Mouse (Mus musculus): Measurements from ENCODE around the gene Plce1. TPM values are rescaled to one million over a fixed set of nuclear protein-coding genes. Genes with fewer than 3 reads are reported as not detected.
"Not testable (repeated sequence)": the region's sequence is repeated elsewhere in the genome, so short reads cannot be mapped to it uniquely, and the experiment has no call there.

Plce1 gene
- polyA plus RNA-seq, 1 experiment from 2014 or later: 4.3 TPM

DNA sequence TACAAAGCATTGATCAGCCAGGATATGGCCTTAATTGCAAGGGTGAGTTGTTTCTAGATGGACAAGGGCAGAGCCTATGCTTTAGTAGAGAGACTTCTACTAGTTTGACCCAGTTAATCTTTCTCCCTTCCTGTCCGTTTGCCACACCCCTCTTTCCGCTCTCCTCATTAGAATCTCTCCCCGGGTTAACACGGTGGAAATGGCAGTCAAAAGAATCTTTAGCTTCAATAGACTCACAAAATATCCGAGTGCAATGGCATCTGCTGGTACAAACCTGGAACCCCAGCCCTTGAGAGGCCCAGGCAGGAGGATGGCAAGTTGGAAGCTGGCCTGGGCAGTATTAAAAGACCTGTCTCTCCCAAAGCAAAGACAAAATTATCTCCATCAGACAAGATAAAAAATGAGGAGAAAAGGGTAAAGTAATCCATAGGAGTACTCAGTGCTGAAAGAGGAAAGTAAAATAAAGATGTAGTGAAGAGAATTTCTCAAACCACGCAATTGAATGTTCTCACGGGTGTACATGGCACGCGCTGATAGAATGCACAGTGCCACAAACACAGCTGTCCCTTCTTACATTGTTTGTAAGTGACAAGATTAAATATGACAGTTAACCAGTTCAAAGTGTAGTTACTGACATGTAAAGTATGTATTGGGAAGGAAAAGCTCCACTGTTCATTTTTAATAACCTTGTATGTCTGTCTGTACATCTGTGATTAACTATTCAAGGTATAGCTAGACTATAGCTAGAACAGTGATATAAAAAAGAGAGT lies 145.5 kb downstream of the Plce1 start:
- Histone ChIP-seq H3K9me3 (ENCODE audit: control insufficient read depth, low read length) (no peaks in the 10 kb centered on the region), H3K4me1 (ENCODE audit: control insufficient read depth, insufficient read depth, low read length) (no peaks in the 10 kb centered on the region), H3K4me2 (ENCODE audit: low read length) (no peak overlapping the region), H3K36me3 (ENCODE audit: control insufficient read depth, insufficient read depth, low read length) (no peaks in the 10 kb centered on the region), H3K9ac (replicated peaks; ENCODE audit: low read length) (no peak overlapping the region), H3K4me3 (replicated peaks; ENCODE audit: low read depth, low read length) (no peak overlapping the region), H3K27me3 (ENCODE audit: control insufficient read depth, insufficient read depth, low read length) (no peaks in the 10 kb centered on the region), H3K27ac (replicated peaks; ENCODE audit: low read depth, low read length) (no peak overlapping the region)
- DNase-seq (no peak), ATAC-seq (ENCODE audit: low FRiP score, low TSS enrichment) (no peak)
- 75% methylated on average over 9 of the region's 9 CpGs for WGBS

DNA sequence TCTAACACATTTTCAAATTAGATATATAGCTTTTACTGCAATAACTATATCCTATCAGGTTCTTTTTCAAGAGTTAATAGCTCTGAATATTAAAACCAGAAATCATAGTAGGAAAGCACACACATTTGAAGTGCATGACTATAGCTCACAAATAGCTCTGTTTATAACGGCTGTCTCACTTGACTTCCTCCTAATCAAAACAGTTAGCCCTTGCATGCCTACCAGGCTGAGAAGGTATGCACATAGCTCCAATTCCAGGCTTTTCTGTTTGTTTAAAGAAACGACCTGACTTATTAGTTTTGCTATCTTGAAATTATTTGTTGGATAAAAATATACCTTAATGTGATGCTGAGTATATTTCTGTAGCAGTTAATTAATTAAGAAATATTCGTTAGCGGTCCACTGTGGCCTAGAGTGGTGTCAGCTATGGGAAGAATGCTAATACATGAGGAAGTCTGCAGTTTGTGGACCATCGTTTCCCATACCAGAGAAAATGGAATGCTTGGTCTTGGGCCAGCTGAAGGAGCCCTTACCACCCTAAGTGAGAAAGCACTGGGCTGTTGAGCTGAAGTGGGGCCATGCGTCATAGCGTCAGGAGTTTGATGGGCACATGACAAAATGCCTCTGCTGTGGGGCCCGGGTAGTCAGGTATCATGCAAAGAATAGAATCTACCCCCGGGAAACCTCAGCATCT lies 146.3 kb downstream of the Plce1 start:
- H3K4me1 ChIP-seq (ENCODE audit: control insufficient read depth, insufficient read depth, low read length): no peaks in the 10 kb centered on the region
- ATAC-seq (ENCODE audit: low FRiP score, low TSS enrichment): no peak
- H3K27ac ChIP-seq (replicated peaks; ENCODE audit: low read depth, low read length): no peak overlapping the region
- H3K4me3 ChIP-seq (replicated peaks; ENCODE audit: low read depth, low read length): no peak overlapping the region
- H3K36me3 ChIP-seq (ENCODE audit: control insufficient read depth, insufficient read depth, low read length): no peaks in the 10 kb centered on the region
- no peak overlapping the region for H3K9ac ChIP-seq (replicated peaks; ENCODE audit: low read length)
- no peaks in the 10 kb centered on the region for H3K9me3 ChIP-seq (ENCODE audit: control insufficient read depth, low read length)
- no peak for DNase-seq
- H3K27me3 ChIP-seq (ENCODE audit: control insufficient read depth, insufficient read depth, low read length): no peaks in the 10 kb centered on the region
- 88% methylated on average over 9 of the region's 9 CpGs for WGBS
- no peak overlapping the region for H3K4me2 ChIP-seq (ENCODE audit: low read length)

DNA sequence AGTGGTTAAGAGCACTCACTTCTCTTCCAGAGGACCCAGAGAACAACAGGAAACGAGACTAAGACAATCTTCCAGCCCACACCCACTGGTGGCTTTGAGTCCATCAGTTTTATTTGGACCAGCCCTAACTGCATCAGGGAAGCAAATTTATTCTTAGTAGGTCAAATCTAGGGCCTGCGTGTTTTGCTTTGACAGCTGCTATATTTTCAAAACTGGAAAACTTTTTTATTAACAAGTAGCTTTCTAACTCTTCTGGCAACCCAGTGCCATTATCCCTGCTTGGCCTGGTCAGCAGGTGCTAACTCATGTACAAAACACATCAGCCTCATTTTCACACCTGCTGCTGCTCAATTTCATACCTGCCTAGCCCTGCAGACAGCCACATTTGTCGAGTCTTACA lies 151.3 kb downstream of the Plce1 start:
- no peaks in the 10 kb centered on the region for H3K27me3 ChIP-seq (ENCODE audit: control insufficient read depth, insufficient read depth, low read length)
- H3K9me3 ChIP-seq (ENCODE audit: control insufficient read depth, low read length): no peaks in the 10 kb centered on the region
- no peaks in the 10 kb centered on the region for H3K4me1 ChIP-seq (ENCODE audit: control insufficient read depth, insufficient read depth, low read length)
- 90% methylated on average over 3 of the region's 3 CpGs for WGBS
- ATAC-seq (ENCODE audit: low FRiP score, low TSS enrichment) (no peak), DNase-seq (no peak)
- H3K4me3 ChIP-seq (replicated peaks; ENCODE audit: low read depth, low read length): no peak overlapping the region
- no peak overlapping the region for H3K27ac ChIP-seq (replicated peaks; ENCODE audit: low read depth, low read length)
- no peak overlapping the region for H3K4me2 ChIP-seq (ENCODE audit: low read length)
- no peaks in the 10 kb centered on the region for H3K36me3 ChIP-seq (ENCODE audit: control insufficient read depth, insufficient read depth, low read length)
- H3K9ac ChIP-seq (replicated peaks; ENCODE audit: low read length): no peak overlapping the region

DNA sequence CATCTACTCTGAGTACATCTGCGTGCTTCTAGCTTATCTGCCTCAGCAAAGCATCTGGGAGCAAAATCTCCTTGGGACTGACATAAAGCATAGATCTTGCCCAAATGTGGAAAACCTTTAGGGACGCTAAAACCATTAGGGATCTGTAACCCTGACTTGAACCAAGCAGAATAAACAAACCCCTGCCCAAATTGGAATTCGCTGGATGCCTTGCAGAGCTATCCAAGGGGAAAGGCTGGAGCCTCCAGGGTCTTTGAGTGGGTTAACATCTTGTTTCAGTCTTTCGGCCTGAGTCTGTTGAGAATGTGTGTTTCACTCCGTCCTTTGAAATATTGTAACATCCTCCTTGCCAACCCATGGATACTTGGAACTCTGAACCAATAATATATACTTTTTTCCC lies 152.4 kb downstream of the Plce1 start:
- H3K36me3 ChIP-seq (ENCODE audit: control insufficient read depth, insufficient read depth, low read length): no peaks in the 10 kb centered on the region
- no peak overlapping the region for H3K9ac ChIP-seq (replicated peaks; ENCODE audit: low read length)
- DNase-seq (no peak), ATAC-seq (ENCODE audit: low FRiP score, low TSS enrichment) (no peak)
- no peak overlapping the region for H3K27ac ChIP-seq (replicated peaks; ENCODE audit: low read depth, low read length)
- H3K9me3 ChIP-seq (ENCODE audit: control insufficient read depth, low read length): no peaks in the 10 kb centered on the region
- no peaks in the 10 kb centered on the region for H3K27me3 ChIP-seq (ENCODE audit: control insufficient read depth, insufficient read depth, low read length)
- 81% methylated on average over 5 of the region's 5 CpGs for WGBS
- no peak overlapping the region for H3K4me3 ChIP-seq (replicated peaks; ENCODE audit: low read depth, low read length)
- no peak overlapping the region for H3K4me2 ChIP-seq (ENCODE audit: low read length)
- H3K4me1 ChIP-seq (ENCODE audit: control insufficient read depth, insufficient read depth, low read length): no peaks in the 10 kb centered on the region

DNA sequence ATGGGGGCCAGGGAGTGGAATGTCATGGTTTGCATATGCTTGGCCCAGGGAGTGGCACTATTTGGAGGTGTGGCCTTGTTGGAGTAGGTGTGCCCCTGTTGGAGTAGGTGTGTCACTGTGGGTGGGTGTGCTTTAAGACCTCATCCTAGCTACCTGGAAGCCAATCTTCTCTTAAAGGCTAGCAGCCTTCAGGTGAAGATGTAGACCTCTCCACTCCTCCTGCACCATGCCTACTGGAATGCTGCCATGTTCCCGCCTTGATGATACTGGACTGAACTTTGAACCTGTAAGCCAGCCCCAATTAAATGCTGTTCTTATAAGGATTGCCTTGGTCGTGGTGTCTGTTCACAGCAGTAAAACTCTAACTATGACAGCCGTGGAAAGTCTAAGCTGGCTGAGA lies 158.1 kb downstream of the Plce1 start:
- DNase-seq: no peak
- H3K27me3 ChIP-seq (ENCODE audit: control insufficient read depth, insufficient read depth, low read length): no peaks in the 10 kb centered on the region
- no peak for ATAC-seq (ENCODE audit: low FRiP score, low TSS enrichment)

DNA sequence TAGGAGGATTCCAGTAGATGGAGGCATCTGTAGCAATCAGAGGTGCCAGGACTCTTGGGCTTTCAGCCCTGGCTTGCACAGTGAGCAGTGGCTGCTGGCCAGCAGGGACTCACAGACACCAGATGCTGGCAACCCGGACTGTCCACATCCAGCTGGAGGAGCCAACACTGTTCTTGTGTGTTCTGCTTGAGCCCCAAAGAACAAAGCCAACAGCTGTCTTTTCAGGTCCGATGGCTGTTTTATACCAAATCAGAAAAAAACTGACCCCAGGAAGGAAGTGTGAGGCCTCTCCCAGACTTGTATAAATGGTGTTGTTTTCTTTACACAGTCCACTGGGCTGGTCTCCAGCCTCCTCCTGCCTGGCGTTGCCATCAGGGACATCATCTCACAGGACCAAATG lies 158.9 kb downstream of the Plce1 start:
- ATAC-seq (ENCODE audit: low FRiP score, low TSS enrichment) (no peak), DNase-seq (no peak)
- Histone ChIP-seq H3K27me3 (ENCODE audit: control insufficient read depth, insufficient read depth, low read length) (no peaks in the 10 kb centered on the region), H3K9ac (replicated peaks; ENCODE audit: low read length) (no peak overlapping the region), H3K4me1 (ENCODE audit: control insufficient read depth, insufficient read depth, low read length) (no peaks in the 10 kb centered on the region), H3K4me3 (replicated peaks; ENCODE audit: low read depth, low read length) (no peak overlapping the region), H3K4me2 (ENCODE audit: low read length) (no peak overlapping the region), H3K36me3 (ENCODE audit: control insufficient read depth, insufficient read depth, low read length) (no peaks in the 10 kb centered on the region), H3K27ac (replicated peaks; ENCODE audit: low read depth, low read length) (no peak overlapping the region), H3K9me3 (ENCODE audit: control insufficient read depth, low read length) (no peaks in the 10 kb centered on the region)
- 74% methylated on average over 3 of the region's 3 CpGs for WGBS

More for the DNA sequence above, 158.1 kb downstream of the Plce1 start:
- Histone ChIP-seq H3K9me3 (ENCODE audit: control insufficient read depth, low read length) (no peaks in the 10 kb centered on the region), H3K4me1 (ENCODE audit: control insufficient read depth, insufficient read depth, low read length) (no peaks in the 10 kb centered on the region), H3K36me3 (ENCODE audit: control insufficient read depth, insufficient read depth, low read length) (no peaks in the 10 kb centered on the region), H3K27ac (replicated peaks; ENCODE audit: low read depth, low read length) (no peak overlapping the region), H3K4me3 (replicated peaks; ENCODE audit: low read depth, low read length) (no peak overlapping the region), H3K9ac (replicated peaks; ENCODE audit: low read length) (no peak overlapping the region), H3K4me2 (ENCODE audit: low read length) (no peak overlapping the region)
- WGBS: 96% methylated on average over 3 of the region's 3 CpGs

DNA sequence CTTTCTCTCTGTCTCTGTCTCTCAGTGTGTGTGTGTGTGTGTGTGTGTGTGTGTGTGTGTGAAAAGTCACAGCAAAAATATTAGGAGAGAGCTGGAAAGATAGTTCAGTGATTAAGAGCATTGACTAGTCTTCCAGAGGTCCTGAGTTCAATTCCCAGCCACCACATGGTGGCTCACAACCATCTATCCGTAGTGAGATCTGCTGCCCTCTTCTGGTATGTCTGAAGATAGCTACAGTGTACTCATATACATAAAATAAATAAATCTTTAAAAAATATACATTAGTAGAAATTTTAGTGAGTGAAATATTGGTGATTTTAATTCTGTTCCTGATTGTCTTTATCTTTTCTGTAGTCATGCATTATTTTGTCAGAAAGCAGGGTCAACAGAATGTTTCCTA lies 161.6 kb downstream of the Plce1 start:
- peak; percentile 14 for DNase-seq

DNA sequence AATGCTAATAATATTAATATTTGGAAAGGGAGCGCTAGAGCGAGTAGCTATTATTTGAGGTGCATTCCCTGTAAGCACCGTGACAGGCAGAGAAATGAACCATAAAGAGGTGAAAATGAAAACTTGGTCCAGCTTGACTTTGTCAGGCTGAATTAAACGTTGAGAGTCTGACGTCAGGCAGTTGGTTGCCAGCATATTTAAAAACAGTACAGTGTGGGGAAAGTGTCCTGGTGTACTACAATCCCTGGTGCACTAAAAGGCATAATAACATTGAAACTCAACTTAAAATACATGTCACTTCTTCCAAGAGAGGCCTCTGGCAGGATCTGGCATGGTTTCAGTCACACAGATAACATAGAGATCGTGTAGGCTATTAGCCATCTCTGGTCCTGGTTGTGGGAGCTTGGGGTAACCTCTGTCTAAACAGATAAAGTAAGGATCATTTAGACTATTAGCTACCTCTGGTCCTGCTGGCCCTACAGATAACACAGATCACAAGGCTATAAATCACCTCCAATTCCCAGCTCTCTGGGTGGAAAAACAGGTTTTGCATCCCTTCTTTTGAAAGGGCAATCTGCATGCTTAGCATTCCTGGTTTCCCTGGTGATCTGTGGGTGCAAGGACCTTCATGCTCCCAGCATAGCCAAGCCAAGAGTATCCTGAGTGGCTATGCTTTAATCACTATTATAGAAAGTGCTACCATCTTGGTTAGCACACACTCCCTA lies 164.1 kb downstream of the Plce1 start:
- H3K4me3 ChIP-seq (replicated peaks; ENCODE audit: low read depth, low read length): no peak overlapping the region
- no peaks in the 10 kb centered on the region for H3K36me3 ChIP-seq (ENCODE audit: control insufficient read depth, insufficient read depth, low read length)
- DNase-seq: no peak
- H3K27me3 ChIP-seq (ENCODE audit: control insufficient read depth, insufficient read depth, low read length): no peaks in the 10 kb centered on the region
- no peak overlapping the region for H3K4me2 ChIP-seq (ENCODE audit: low read length)
- no peak for ATAC-seq (ENCODE audit: low FRiP score, low TSS enrichment)
- no peaks in the 10 kb centered on the region for H3K4me1 ChIP-seq (ENCODE audit: control insufficient read depth, insufficient read depth, low read length)
- H3K9ac ChIP-seq (replicated peaks; ENCODE audit: low read length): no peak overlapping the region
- 53% methylated on average over 6 of the region's 6 CpGs for WGBS
- no peak overlapping the region for H3K27ac ChIP-seq (replicated peaks; ENCODE audit: low read depth, low read length)
- H3K9me3 ChIP-seq (ENCODE audit: control insufficient read depth, low read length): no peaks in the 10 kb centered on the region

More for the DNA sequence above, 161.6 kb downstream of the Plce1 start:
- H3K27me3 ChIP-seq (ENCODE audit: control insufficient read depth, insufficient read depth, low read length); H3K36me3 ChIP-seq (ENCODE audit: control insufficient read depth, insufficient read depth, low read length); ATAC-seq (ENCODE audit: low FRiP score, low TSS enrichment); H3K4me3 ChIP-seq (replicated peaks; ENCODE audit: low read depth, low read length); H3K4me2 ChIP-seq (ENCODE audit: low read length); H3K4me1 ChIP-seq (ENCODE audit: control insufficient read depth, insufficient read depth, low read length); H3K9me3 ChIP-seq (ENCODE audit: control insufficient read depth, low read length); H3K9ac ChIP-seq (replicated peaks; ENCODE audit: low read length); H3K27ac ChIP-seq (replicated peaks; ENCODE audit: low read depth, low read length): not testable (repeated sequence)
- 73% methylated on average over 1 of the region's 1 CpGs for WGBS

All from midbrain, embryonic 14.5 days (tissue).